Mouse (Mus musculus) ES-E14 (cell line): Measurements from ENCODE around the gene Rccd1.

Source experiments
- CHD2 ChIP-seq: IDR thresholded peaks from 2 replicates; pipeline ENCODE4 v1.6.1; 2014; ENCODE audit warnings: mild to moderate bottlenecking, low read depth, low read length, inconsistent platforms
- HCFC1 ChIP-seq: IDR thresholded peaks from 2 replicates; pipeline ENCODE4 v1.6.1; 2012; ENCODE audit warnings: low read length, inconsistent platforms, borderline replicate concordance; ENCODE audit not compliant: insufficient read depth
- MAFK ChIP-seq: IDR thresholded peaks from 2 replicates; pipeline ENCODE4 v1.6.1; 2014; ENCODE audit warnings: mild to moderate bottlenecking, low read depth, low read length, inconsistent platforms; ENCODE audit not compliant: insufficient read depth
- ZC3H11A ChIP-seq: IDR thresholded peaks from 2 replicates; pipeline ENCODE4 v1.6.1; 2012; ENCODE audit warnings: low read depth, mild to moderate bottlenecking, inconsistent platforms, low read length, borderline replicate concordance
- ZNF384 ChIP-seq: IDR thresholded peaks from 2 replicates; pipeline ENCODE4 v1.6.1; 2012; ENCODE audit warnings: low read depth, low read length, inconsistent platforms

DNA sequence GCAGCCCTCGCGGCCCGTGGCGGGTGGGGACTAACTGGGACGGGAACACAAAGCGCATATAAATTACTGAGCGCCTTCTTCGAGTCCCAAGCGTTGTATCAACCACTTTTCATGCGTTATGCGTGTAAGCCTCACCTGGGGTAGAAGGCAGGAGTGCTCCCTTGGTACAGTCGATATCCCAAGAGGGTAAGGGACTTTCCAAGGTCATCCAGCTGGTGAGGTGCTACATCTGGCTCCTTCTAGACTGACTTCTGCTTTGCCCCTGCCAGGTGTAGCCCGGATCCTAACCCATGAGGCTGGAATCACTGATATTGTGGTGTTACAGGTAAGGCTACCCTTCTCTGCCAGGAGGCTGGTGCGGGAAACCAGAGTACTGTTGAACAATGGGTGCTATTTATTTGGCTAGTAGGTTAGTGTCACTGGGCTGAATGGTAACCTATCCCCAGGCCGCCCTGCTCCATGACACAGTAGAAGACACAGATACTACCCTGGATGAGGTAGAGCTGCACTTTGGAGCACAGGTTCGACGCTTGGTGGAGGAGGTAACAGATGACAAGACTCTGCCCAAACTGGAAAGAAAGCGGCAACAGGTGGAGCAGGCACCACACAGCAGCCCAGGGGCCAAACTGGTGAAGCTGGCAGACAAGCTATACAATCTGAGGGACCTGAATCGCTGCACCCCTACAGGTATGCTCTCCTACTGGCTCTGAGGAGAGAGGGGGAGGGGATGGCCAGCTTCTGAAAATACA is 19.2 kb upstream of the Rccd1 start:
- no peak for TF ChIP-seq HCFC1
- TF ChIP-seq ZC3H11A: no peak
- no peak for TF ChIP-seq MAFK
- TF ChIP-seq CHD2: no peak
- TF ChIP-seq ZNF384: no peak
